Mouse (Mus musculus) midbrain, embryonic 16.5 days (tissue): ENCODE measurements around the gene Ahdc1. TPM values are rescaled to one million over a fixed set of nuclear protein-coding genes. Genes with fewer than 3 reads are reported as not detected.

ENCODE experiments used
- ATAC-seq: fragments of 200-750 bp; cut with Nextera tagmentation; 2 replicates; pipeline ENCODE4 v1.8.0; 2017; ENCODE audit warnings: moderate TSS enrichment
- H3K27ac ChIP-seq: fragments of 300-500 bp; sonication (generic); 2 replicates; pipeline ENCODE4 v1.5.1; 2014; ENCODE audit warnings: mild to moderate bottlenecking, low read length, mixed read lengths
- H3K27me3 ChIP-seq: fragments of 300-500 bp; sonication (generic); 2 replicates; pipeline ENCODE4 v1.6.1; 2014; ENCODE audit warnings: low read depth, low read length, mixed read lengths; ENCODE audit not compliant: control insufficient read depth, insufficient read depth
- H3K36me3 ChIP-seq: fragments of 300-500 bp; sonication (generic); 2 replicates; pipeline ENCODE4 v1.6.1; 2014; ENCODE audit warnings: mild to moderate bottlenecking, low read length, moderate library complexity, mixed read lengths; ENCODE audit not compliant: control insufficient read depth, insufficient read depth
- H3K4me1 ChIP-seq: fragments of 300-500 bp; sonication (generic); 2 replicates; pipeline ENCODE4 v1.6.1; 2014; ENCODE audit warnings: mild to moderate bottlenecking, low read length, mixed read lengths; ENCODE audit not compliant: control insufficient read depth, insufficient read depth
- H3K4me2 ChIP-seq: fragments of 300-500 bp; sonication (generic); 2 replicates; pipeline ENCODE4 v1.6.1; 2014; ENCODE audit warnings: mild to moderate bottlenecking, low read length, mixed read lengths
- H3K4me3 ChIP-seq: fragments of 300-500 bp; sonication (generic); 2 replicates; pipeline ENCODE4 v1.5.1; 2014; ENCODE audit warnings: low read depth, mild to moderate bottlenecking, low read length, moderate library complexity, mixed read lengths
- H3K9ac ChIP-seq: fragments of 300-500 bp; sonication (generic); 2 replicates; pipeline ENCODE4 v1.6.1; 2014; ENCODE audit warnings: low read depth, low read length, mixed read lengths
- H3K9me3 ChIP-seq: fragments of 300-500 bp; sonication (generic); replicated peaks from 2 replicates; pipeline ENCODE4 v1.6.1; 2014; ENCODE audit warnings: mild to moderate bottlenecking, low read length, mixed read lengths; ENCODE audit not compliant: control insufficient read depth, poor library complexity, severe bottlenecking
- WGBS: fragments of 180-500 bp; shearing (Covaris S2); extraction: QIAGEN DNeasy Blood & Tissue Kit; methylation state at CpG from one replicate; pipeline ENCODE4 v1.1.7; 2014; 5-methylcytosine and 5-hydroxymethylcytosine counted together
- polyA plus RNA-seq: library from polyadenylated mRNA; unstranded; fragments of >200 nt; fragmentation: Nextera tagmentation; extraction: Ambion mirVana; gene quantifications from 2 replicates; pipeline ENCODE4 v1.2.1, GENCODE M21; 2015

The Ahdc1 gene
- polyA plus RNA-seq, 1 experiment from 2014 or later: 11.2 TPM

- Histone ChIP-seq H3K27ac (no peak overlapping the region), H3K4me3 (no peak overlapping the region), H3K27me3 (no peaks in the 10 kb centered on the region), H3K4me2 (no peak overlapping the region), H3K9ac (no peak overlapping the region), H3K4me1 (peaks cover 62% of the 10 kb centered on the region), H3K9me3 (no peaks in the 10 kb centered on the region), H3K36me3 (no peaks in the 10 kb centered on the region)
- WGBS: 90% methylated on average over 9 of the region's 9 CpGs
- no peak for ATAC-seq
These were observed 78.3 kb downstream of the Ahdc1 start for GRCm38 (mm10) chr4:133089319-133089718.

GRCm38 (mm10) chr4:133089802-133090201 lies 78.7 kb downstream of the Ahdc1 start:
- Histone ChIP-seq H3K4me3 (no peak overlapping the region), H3K9ac (peak overlapping the region; percentile 1; the same call in 1 of the 2 replicates), H3K9me3 (no peaks in the 10 kb centered on the region), H3K36me3 (no peaks in the 10 kb centered on the region), H3K4me1 (peaks cover 62% of the 10 kb centered on the region), H3K4me2 (no peak overlapping the region), H3K27ac (peak overlapping the region; percentile 62), H3K27me3 (no peaks in the 10 kb centered on the region)
- WGBS: 90% methylated on average over 4 of the region's 4 CpGs
- ATAC-seq: no peak

- Histone ChIP-seq H3K36me3 (no peaks in the 10 kb centered on the region), H3K27me3 (no peaks in the 10 kb centered on the region), H3K27ac (peak overlapping the region; percentile 62), H3K4me2 (no peak overlapping the region), H3K9me3 (no peaks in the 10 kb centered on the region), H3K4me1 (peaks cover 62% of the 10 kb centered on the region), H3K9ac (peak overlapping the region; percentile 1; the same call in 1 of the 2 replicates), H3K4me3 (no peak overlapping the region)
- ATAC-seq: no peak
- WGBS: 29% methylated on average over 8 of the region's 8 CpGs
These were observed 79.2 kb downstream of the Ahdc1 start for GRCm38 (mm10) chr4:133090276-133090719.

GRCm38 (mm10) chr4:133090720-133091458 lies 79.8 kb downstream of the Ahdc1 start:
- peak overlapping the region; percentile 1; the same call in 1 of the 2 replicates for H3K9ac ChIP-seq
- peaks cover 62% of the 10 kb centered on the region for H3K4me1 ChIP-seq
- H3K4me2 ChIP-seq: peak overlapping the region; percentile 21; the same call in 1 of the 2 replicates

GRCm38 (mm10) chr4:133091459-133091785 lies 80.4 kb downstream of the Ahdc1 start:
- 58% methylated on average over 4 of the region's 4 CpGs for WGBS
- H3K36me3 ChIP-seq: no peaks in the 10 kb centered on the region
- no peak overlapping the region for H3K9ac ChIP-seq
- H3K4me1 ChIP-seq: peaks cover 56% of the 10 kb centered on the region
- no peak overlapping the region for H3K4me3 ChIP-seq
- H3K27me3 ChIP-seq: no peaks in the 10 kb centered on the region
- H3K4me2 ChIP-seq: no peak overlapping the region
- H3K9me3 ChIP-seq: no peaks in the 10 kb centered on the region
- no peak for ATAC-seq
- H3K27ac ChIP-seq: peak overlapping the region; percentile 62

More at GRCm38 (mm10) chr4:133090720-133091458, 79.8 kb downstream of the Ahdc1 start:
- peak; percentile 16; the same call in 1 of the 2 replicates for ATAC-seq
- Histone ChIP-seq H3K27me3 (no peaks in the 10 kb centered on the region), H3K9me3 (no peaks in the 10 kb centered on the region), H3K27ac (peak overlapping the region; percentile 62), H3K4me3 (no peak overlapping the region), H3K36me3 (no peaks in the 10 kb centered on the region)
- WGBS: 27% methylated on average over 18 of the region's 18 CpGs

- no peaks in the 10 kb centered on the region for H3K9me3 ChIP-seq
- peaks cover 50% of the 10 kb centered on the region for H3K4me1 ChIP-seq
- WGBS: 3% methylated on average over 18 of the region's 18 CpGs
- H3K27ac ChIP-seq: peak overlapping the region; percentile 62
- no peaks in the 10 kb centered on the region for H3K36me3 ChIP-seq
- H3K27me3 ChIP-seq: no peaks in the 10 kb centered on the region
- H3K9ac ChIP-seq: peak overlapping the region; percentile 56
- H3K4me2 ChIP-seq: peak overlapping the region; percentile 42
- peak overlapping the region; percentile 6; the same call in 1 of the 2 replicates for H3K4me3 ChIP-seq
- ATAC-seq: no peak; the same call in 1 of the 2 replicates
These were observed 81.4 kb downstream of the Ahdc1 start for GRCm38 (mm10) chr4:133092453-133092901.

GRCm38 (mm10) chr4:133093056-133093455 lies 82.0 kb downstream of the Ahdc1 start:
- no peaks in the 10 kb centered on the region for H3K27me3 ChIP-seq
- H3K4me2 ChIP-seq: no peak overlapping the region
- no peak overlapping the region for H3K4me3 ChIP-seq
- WGBS: 64% methylated on average over 6 of the region's 6 CpGs
- no peaks in the 10 kb centered on the region for H3K9me3 ChIP-seq
- H3K4me1 ChIP-seq: peaks cover 48% of the 10 kb centered on the region
- H3K27ac ChIP-seq: peak overlapping the region; percentile 19; the same call in 1 of the 2 replicates
- no peaks in the 10 kb centered on the region for H3K36me3 ChIP-seq
- ATAC-seq: no peak
- no peak overlapping the region for H3K9ac ChIP-seq

GRCm38 (mm10) chr4:133093481-133094033 lies 82.5 kb downstream of the Ahdc1 start:
- Histone ChIP-seq H3K9ac (peak overlapping the region; percentile 5; the same call in 1 of the 2 replicates), H3K27ac (peak overlapping the region; percentile 19; the same call in 1 of the 2 replicates), H3K9me3 (no peaks in the 10 kb centered on the region), H3K27me3 (no peaks in the 10 kb centered on the region), H3K4me3 (no peak overlapping the region), H3K4me2 (no peak overlapping the region), H3K36me3 (no peaks in the 10 kb centered on the region), H3K4me1 (peaks cover 48% of the 10 kb centered on the region)
- WGBS: 27% methylated on average over 6 of the region's 6 CpGs
- no peak for ATAC-seq

GRCm38 (mm10) chr4:133094255-133094654 lies 83.2 kb downstream of the Ahdc1 start:
- no peaks in the 10 kb centered on the region for H3K36me3 ChIP-seq
- no peak overlapping the region for H3K4me2 ChIP-seq
- no peaks in the 10 kb centered on the region for H3K27me3 ChIP-seq
- H3K9ac ChIP-seq: no peak overlapping the region
- H3K4me1 ChIP-seq: peaks cover 48% of the 10 kb centered on the region
- no peak for ATAC-seq
- no peak overlapping the region for H3K4me3 ChIP-seq
- peak overlapping the region; percentile 84; the same call in 1 of the 2 replicates for H3K27ac ChIP-seq
- H3K9me3 ChIP-seq: no peaks in the 10 kb centered on the region
- 8% methylated on average over 1 of the region's 1 CpGs for WGBS
